Mouse (Mus musculus) midbrain, embryonic 15.5 days (tissue): ENCODE data around the gene Grm7. TPM values are rescaled to one million over a fixed set of nuclear protein-coding genes. Genes with fewer than 3 reads are reported as not detected.

ENCODE experiments used
- ATAC-seq: fragments of 200-750 bp; cut with Nextera tagmentation; replicated peaks from 2 replicates; pipeline ENCODE4 v1.8.0; 2017; ENCODE audit warnings: moderate TSS enrichment
- H3K27ac ChIP-seq: fragments of 300-500 bp; sonication (generic); 2 replicates; pipeline ENCODE4 v1.5.1; 2015; ENCODE audit warnings: mild to moderate bottlenecking, inconsistent platforms
- H3K27me3 ChIP-seq: fragments of 300-500 bp; sonication (generic); replicated peaks from 2 replicates; pipeline ENCODE4 v1.6.1; 2015; ENCODE audit warnings: inconsistent platforms
- H3K36me3 ChIP-seq: fragments of 300-500 bp; sonication (generic); replicated peaks from 2 replicates; pipeline ENCODE4 v1.6.1; 2015; ENCODE audit warnings: inconsistent platforms
- H3K4me1 ChIP-seq: fragments of 300-500 bp; sonication (generic); 2 replicates; pipeline ENCODE4 v1.6.1; 2015; ENCODE audit warnings: inconsistent platforms
- H3K4me2 ChIP-seq: fragments of 300-500 bp; sonication (generic); 2 replicates; pipeline ENCODE4 v1.6.1; 2015; ENCODE audit warnings: inconsistent platforms, mild to moderate bottlenecking, moderate library complexity
- H3K4me3 ChIP-seq: fragments of 300-500 bp; sonication (generic); 2 replicates; pipeline ENCODE4 v1.5.1; 2015; ENCODE audit warnings: mild to moderate bottlenecking, inconsistent platforms
- H3K9ac ChIP-seq: fragments of 300-500 bp; sonication (generic); 2 replicates; pipeline ENCODE4 v1.6.1; 2015; ENCODE audit warnings: mild to moderate bottlenecking, inconsistent platforms
- H3K9me3 ChIP-seq: fragments of 300-500 bp; sonication (generic); 2 replicates; pipeline ENCODE4 v1.6.1; 2016; ENCODE audit warnings: inconsistent platforms
- WGBS: fragments of 180-500 bp; shearing (Covaris S2); methylation state at CpG from one replicate; pipeline ENCODE4 v1.1.7; 2015; ENCODE audit warnings: mixed read lengths; 5-methylcytosine and 5-hydroxymethylcytosine counted together
- polyA plus RNA-seq: library from polyadenylated mRNA; unstranded; fragments of >200 nt; fragmentation: Nextera tagmentation; extraction: Ambion mirVana; gene quantifications from 2 replicates; pipeline ENCODE4 v1.2.1, GENCODE M21; 2015

Grm7 gene
- polyA plus RNA-seq, result 25.7 and 30.1 TPM in 2 replicates

DNA sequence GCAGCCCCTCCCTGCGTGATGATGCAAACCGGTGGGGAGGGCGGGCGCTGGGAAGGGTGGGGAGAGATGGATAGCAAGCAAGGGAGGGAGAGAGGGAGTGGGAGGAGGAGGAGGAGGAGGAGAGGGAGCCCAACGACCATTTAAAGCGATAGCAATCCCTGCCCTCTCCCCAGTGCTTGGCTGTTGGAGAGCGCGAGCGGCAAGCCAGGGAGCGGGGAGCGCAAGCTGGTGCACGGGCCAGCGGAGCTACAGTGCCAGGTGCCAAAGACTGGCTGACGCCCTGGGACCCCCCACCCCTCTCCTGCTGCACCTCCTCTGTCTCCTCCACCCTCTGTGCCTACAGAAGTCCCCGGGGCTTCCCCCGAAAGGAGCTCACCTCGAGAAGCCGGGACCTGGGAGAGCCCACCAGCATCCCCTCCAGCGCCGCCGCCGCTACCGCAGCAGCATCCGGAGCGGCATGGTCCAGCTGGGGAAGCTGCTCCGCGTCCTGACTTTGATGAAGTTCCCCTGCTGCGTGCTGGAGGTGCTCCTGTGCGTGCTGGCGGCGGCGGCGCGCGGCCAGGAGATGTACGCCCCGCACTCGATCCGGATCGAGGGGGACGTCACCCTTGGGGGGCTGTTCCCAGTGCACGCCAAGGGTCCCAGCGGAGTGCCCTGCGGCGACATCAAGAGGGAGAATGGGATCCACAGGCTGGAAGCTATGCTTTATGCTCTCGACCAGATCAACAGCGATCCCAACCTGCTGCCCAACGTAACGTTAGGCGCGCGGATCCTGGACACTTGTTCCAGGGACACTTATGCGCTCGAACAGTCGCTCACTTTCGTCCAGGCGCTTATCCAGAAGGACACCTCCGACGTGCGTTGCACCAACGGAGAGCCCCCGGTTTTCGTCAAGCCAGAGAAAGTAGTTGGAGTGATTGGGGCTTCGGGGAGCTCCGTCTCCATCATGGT, at the start of gene Grm7:
Gene Grm7 (plus strand): TSS at position 171 of the 951 bp plus-strand sequence.
- Histone ChIP-seq H3K27me3 (0 out of 2 replicates have a peak, but pooled peaks cover 5% of the 10 kb centered on the region), H3K4me1 (peaks cover 22% of the 10 kb centered on the region), H3K36me3 (no peaks in the 10 kb centered on the region), H3K9me3 (no peaks in the 10 kb centered on the region), H3K9ac (peak within 1 kb of the TSS; percentile 87), H3K4me2 (peak within 1 kb of the TSS; percentile 94), H3K27ac (peak within 1 kb of the TSS; percentile 80), H3K4me3 (peak within 1 kb of the TSS; percentile 85)
- ATAC-seq, result peak; percentile 92
- under 1% methylated on average over 63 of the region's 65 CpGs for WGBS

GRCm38 (mm10) chr6:110645041-110645410, 355 bp upstream of the Grm7 start:
- H3K9me3 ChIP-seq, result no peaks in the 10 kb centered on the region
- peak overlapping the region; percentile 80 for H3K27ac ChIP-seq
- peak; percentile 62 for ATAC-seq

GRCm38 (mm10) chr6:110646901-110647300, 1.5 kb downstream of the Grm7 start:
- Histone ChIP-seq H3K9ac (peak overlapping the region; percentile 87), H3K9me3 (no peaks in the 10 kb centered on the region), H3K27ac (peak overlapping the region; percentile 2; the same call in 1 of the 2 replicates), H3K36me3 (no peaks in the 10 kb centered on the region), H3K4me1 (peaks cover 22% of the 10 kb centered on the region), H3K4me2 (peak overlapping the region; percentile 94), H3K27me3 (0 out of 2 replicates have a peak, but pooled peaks cover 5% of the 10 kb centered on the region), H3K4me3 (peak overlapping the region; percentile 85)
- 0% methylated on average over 12 of the region's 12 CpGs for whole genome bisulfite sequencing
- ATAC-seq, result 0 out of 2 replicates have a peak, but pooled peaks have one; percentile 7

More at GRCm38 (mm10) chr6:110645041-110645410, 355 bp upstream of the Grm7 start:
- Histone ChIP-seq H3K36me3 (no peaks in the 10 kb centered on the region), H3K4me3 (peak overlapping the region; percentile 85), H3K4me1 (peaks cover 22% of the 10 kb centered on the region), H3K9ac (peak overlapping the region; percentile 87), H3K4me2 (peak overlapping the region; percentile 94), H3K27me3 (0 out of 2 replicates have a peak, but pooled peaks cover 5% of the 10 kb centered on the region)
- WGBS, result 3% methylated on average over 7 of the region's 7 CpGs

DNA sequence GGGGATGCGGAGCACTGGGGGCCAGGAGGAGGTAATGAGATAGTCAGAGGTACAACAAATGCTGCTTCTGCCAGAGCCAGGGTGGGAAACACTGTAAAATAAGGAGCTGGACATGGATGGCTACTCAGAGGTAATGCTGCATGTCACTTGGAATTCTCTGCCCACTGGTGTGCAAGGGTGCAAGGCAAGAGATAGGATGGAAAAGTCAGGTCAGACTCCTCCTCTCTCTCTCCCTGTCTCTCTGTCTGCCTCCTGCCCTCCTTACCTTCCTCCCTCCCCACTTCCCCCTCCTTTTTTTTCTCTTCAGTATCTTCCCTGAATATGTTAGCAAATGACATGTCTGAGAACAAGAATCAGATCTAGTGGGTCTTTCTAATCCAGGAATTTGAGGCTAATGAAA, 3.8 kb downstream of the Grm7 start:
- no peak overlapping the region for H3K27ac ChIP-seq
- H3K9me3 ChIP-seq, result no peaks in the 10 kb centered on the region
- peak overlapping the region; percentile 94 for H3K4me2 ChIP-seq
- no peak for ATAC-seq
- 89% methylated on average over 1 of the region's 1 CpGs for WGBS
- peaks cover 25% of the 10 kb centered on the region for H3K4me1 ChIP-seq
- H3K4me3 ChIP-seq, result peak overlapping the region; percentile 19
- H3K36me3 ChIP-seq, result no peaks in the 10 kb centered on the region
- H3K27me3 ChIP-seq, result 0 out of 2 replicates have a peak, but pooled peaks cover 5% of the 10 kb centered on the region
- no peak overlapping the region for H3K9ac ChIP-seq

DNA sequence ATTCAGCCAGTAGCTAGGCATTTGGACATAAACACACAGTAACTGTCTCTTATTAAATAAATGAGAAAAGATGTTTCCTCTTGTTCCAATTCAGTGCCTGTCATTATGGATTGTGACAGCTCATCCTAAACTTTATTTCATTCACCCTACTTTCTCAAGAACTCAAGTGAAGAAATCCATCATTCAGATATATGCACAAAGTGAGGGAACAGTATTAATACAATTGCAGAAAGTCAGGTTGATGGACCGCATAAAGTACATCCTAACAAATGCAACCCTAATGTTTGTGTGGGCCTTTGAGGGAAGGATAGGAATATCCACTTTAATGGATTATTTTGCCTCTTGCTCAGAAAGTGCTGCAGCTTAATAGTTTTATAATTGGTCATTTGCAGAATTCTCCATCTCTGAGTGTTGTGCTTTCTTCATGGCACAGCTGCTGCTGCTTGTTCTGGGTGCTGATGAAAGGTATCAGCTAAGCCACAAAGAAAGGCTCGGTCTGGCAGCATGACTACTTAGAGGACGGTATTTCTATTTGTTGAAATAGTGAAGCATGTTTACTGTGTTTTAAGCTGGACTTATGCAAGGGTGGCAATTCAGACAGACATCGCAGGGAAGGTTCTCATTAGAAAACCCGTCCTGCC, 8.1 kb downstream of the Grm7 start:
- WGBS, result 56% methylated on average over 5 of the region's 5 CpGs
- Histone ChIP-seq H3K4me3 (no peak overlapping the region), H3K27me3 (no peaks in the 10 kb centered on the region), H3K4me1 (peaks cover 6% of the 10 kb centered on the region; the same call in 1 of the 2 replicates), H3K4me2 (no peak overlapping the region), H3K9ac (no peak overlapping the region), H3K36me3 (no peaks in the 10 kb centered on the region), H3K9me3 (no peaks in the 10 kb centered on the region), H3K27ac (no peak overlapping the region)
- ATAC-seq, result no peak

DNA sequence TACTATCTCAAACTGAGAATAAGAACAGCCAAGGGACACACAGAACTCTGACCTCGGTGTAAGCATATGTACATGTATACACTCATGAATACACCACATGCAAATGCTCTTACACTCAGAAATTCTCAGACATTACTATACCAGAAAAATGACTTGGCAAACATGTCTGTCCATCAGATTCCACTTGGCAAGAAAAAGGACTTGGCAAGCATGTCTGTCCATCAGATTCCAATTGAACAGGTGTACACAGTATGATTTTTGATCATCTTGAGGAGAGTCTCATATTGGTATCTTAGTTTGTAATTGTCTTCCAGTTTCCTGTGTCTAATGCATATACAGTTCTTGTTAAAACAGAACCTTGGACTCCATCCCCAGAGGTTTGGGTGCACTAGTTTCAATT, 19.1 kb downstream of the Grm7 start:
- no peak for ATAC-seq
- 93% methylated on average over 1 of the region's 1 CpGs for WGBS
- no peaks in the 10 kb centered on the region for H3K36me3 ChIP-seq

GRCm38 (mm10) chr6:110668447-110668846, 23.1 kb downstream of the Grm7 start:
- ATAC-seq, result no peak

More for the DNA sequence above, 19.1 kb downstream of the Grm7 start:
- no peaks in the 10 kb centered on the region for H3K27me3 ChIP-seq
- H3K9ac ChIP-seq, result no peak overlapping the region
- no peaks in the 10 kb centered on the region for H3K4me1 ChIP-seq
- H3K4me3 ChIP-seq, result no peak overlapping the region
- H3K9me3 ChIP-seq, result no peaks in the 10 kb centered on the region
- no peak overlapping the region for H3K4me2 ChIP-seq
- no peak overlapping the region for H3K27ac ChIP-seq

DNA sequence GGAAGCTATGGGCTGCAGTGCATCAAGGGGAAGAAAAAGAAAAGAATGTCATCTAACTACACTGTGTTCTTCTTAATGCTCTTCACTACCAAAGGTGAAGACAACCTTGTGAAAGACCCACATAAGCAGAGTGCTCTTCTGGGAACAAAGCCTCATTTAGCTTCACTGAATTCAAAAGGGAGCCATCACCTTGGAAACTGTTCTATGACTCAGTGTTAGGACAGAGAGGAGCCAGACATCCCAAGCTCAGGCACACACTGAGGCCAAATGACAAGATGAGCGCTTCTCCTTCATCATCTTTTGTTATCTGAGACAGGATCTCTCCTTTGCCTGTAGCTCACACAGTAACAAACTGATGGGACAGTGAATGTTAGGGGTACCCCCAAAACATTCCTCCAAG, 45.6 kb downstream of the Grm7 start:
- Histone ChIP-seq H3K4me2 (no peak overlapping the region), H3K27ac (no peak overlapping the region), H3K4me3 (no peak overlapping the region), H3K9ac (no peak overlapping the region), H3K36me3 (no peaks in the 10 kb centered on the region), H3K9me3 (no peaks in the 10 kb centered on the region), H3K4me1 (no peaks in the 10 kb centered on the region), H3K27me3 (no peaks in the 10 kb centered on the region)
- ATAC-seq, result no peak
- WGBS, result 76% methylated on average over 1 of the region's 1 CpGs

More at GRCm38 (mm10) chr6:110668447-110668846, 23.1 kb downstream of the Grm7 start:
- Histone ChIP-seq H3K9ac (no peak overlapping the region), H3K27me3 (no peaks in the 10 kb centered on the region), H3K27ac (no peak overlapping the region), H3K36me3 (no peaks in the 10 kb centered on the region), H3K4me3 (no peak overlapping the region), H3K9me3 (no peaks in the 10 kb centered on the region), H3K4me2 (no peak overlapping the region), H3K4me1 (no peaks in the 10 kb centered on the region)
- 56% methylated on average over 5 of the region's 5 CpGs for WGBS

- no peak overlapping the region for H3K9ac ChIP-seq
- 78% methylated on average over 5 of the region's 5 CpGs for WGBS
- no peaks in the 10 kb centered on the region for H3K4me1 ChIP-seq
- ATAC-seq, result no peak
- H3K36me3 ChIP-seq, result no peaks in the 10 kb centered on the region
- no peaks in the 10 kb centered on the region for H3K9me3 ChIP-seq
- no peak overlapping the region for H3K4me2 ChIP-seq
- no peaks in the 10 kb centered on the region for H3K27me3 ChIP-seq
- H3K27ac ChIP-seq, result no peak overlapping the region
- no peak overlapping the region for H3K4me3 ChIP-seq
Measured at GRCm38 (mm10) chr6:110709763-110710162, 64.4 kb downstream of the Grm7 start.

GRCm38 (mm10) chr6:110714943-110715342, 69.6 kb downstream of the Grm7 start:
- Histone ChIP-seq H3K4me3 (no peak overlapping the region), H3K4me1 (no peaks in the 10 kb centered on the region), H3K36me3 (no peaks in the 10 kb centered on the region), H3K9me3 (no peaks in the 10 kb centered on the region), H3K27me3 (no peaks in the 10 kb centered on the region), H3K27ac (no peak overlapping the region), H3K9ac (no peak overlapping the region), H3K4me2 (no peak overlapping the region)
- WGBS, result 94% methylated on average over 3 of the region's 3 CpGs
- ATAC-seq, result no peak

DNA sequence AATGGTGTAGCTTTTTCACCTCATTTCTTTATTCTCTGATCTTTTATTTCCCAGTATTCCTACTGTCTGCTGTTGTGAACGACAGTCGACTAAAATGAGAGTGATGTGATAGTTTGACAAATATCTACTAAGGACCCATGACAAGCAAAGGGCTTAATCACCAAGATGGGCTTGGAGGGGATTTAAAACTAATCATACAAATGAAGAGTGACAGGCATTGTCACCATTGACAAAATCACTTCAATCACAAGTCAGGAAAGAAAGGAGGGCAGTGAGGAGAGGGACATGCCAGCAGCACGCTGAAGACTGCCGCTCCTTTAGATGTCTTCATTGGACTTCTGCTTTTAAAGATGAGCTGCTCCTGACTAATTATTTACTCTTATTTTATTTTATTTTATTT, 78.0 kb downstream of the Grm7 start:
- no peak overlapping the region for H3K9ac ChIP-seq
- H3K4me3 ChIP-seq, result no peak overlapping the region
- no peak overlapping the region for H3K4me2 ChIP-seq
- H3K4me1 ChIP-seq, result no peaks in the 10 kb centered on the region
- no peaks in the 10 kb centered on the region for H3K9me3 ChIP-seq
- H3K36me3 ChIP-seq, result no peaks in the 10 kb centered on the region
- no peaks in the 10 kb centered on the region for H3K27me3 ChIP-seq
- 49% methylated on average over 4 of the region's 4 CpGs for WGBS
- no peak overlapping the region for H3K27ac ChIP-seq
- ATAC-seq, result no peak

DNA sequence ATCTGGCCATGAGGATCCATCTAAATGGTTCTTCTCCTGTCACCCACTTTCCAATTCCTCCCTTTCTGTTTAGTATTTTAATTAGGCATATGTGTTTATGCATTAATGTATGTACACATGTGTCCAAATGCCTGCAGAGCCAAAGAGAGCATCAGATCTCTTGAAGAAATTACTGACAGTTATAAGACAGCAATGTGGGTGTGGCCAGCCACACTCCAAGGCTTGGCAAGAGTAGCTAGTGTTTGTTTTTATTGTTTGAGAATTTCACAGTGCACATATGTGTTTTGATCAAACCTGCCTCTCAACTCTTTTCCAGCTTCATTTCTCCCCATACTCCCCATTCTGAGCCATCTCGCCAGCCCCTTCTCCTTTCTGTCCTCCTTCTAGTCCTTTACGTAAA, 88.5 kb downstream of the Grm7 start:
- Histone ChIP-seq H3K9me3 (no peaks in the 10 kb centered on the region), H3K27me3 (no peaks in the 10 kb centered on the region), H3K9ac (no peak overlapping the region), H3K4me1 (no peaks in the 10 kb centered on the region), H3K36me3 (no peaks in the 10 kb centered on the region), H3K27ac (no peak overlapping the region), H3K4me3 (no peak overlapping the region), H3K4me2 (no peak overlapping the region)
- WGBS, result 99% methylated on average over 2 of the region's 2 CpGs
- ATAC-seq, result no peak
